Mouse (Mus musculus): ENCODE measurements around the gene Oxsm. TPM values are rescaled to one million over a fixed set of nuclear protein-coding genes. Genes with fewer than 3 reads are reported as not detected.

Gene Oxsm
- polyA plus RNA-seq, 1 experiment = 18.7 TPM

GRCm38 (mm10) chr14:16273677-16274076, 24.1 kb upstream of the Oxsm start:
- TF ChIP-seq CTCF (conservative IDR thresholded peaks at IDR 0.05; ENCODE audit: insufficient read depth, insufficient read length, low read depth, low read length) (no peak), POLR2A (IDR thresholded peaks at IDR 0.05; ENCODE audit: low read depth, low read length) (no peak)
- H3K4me1 ChIP-seq (ENCODE audit: control insufficient read depth, insufficient read depth, low read length) = no peaks in the 10 kb centered on the region
- DNase-seq = no peak
- H3K4me3 ChIP-seq (ENCODE audit: insufficient read depth, low read depth, low read length) = no peak overlapping the region
- no peaks in the 10 kb centered on the region for H3K27me3 ChIP-seq (replicated peaks; ENCODE audit: control insufficient read depth, insufficient read depth, low read length)
- H3K27ac ChIP-seq (ENCODE audit: insufficient read depth, low read depth, low read length) = no peak overlapping the region
- 85% methylated on average over 3 of the region's 3 CpGs for WGBS
- peaks cover 3% of the 10 kb centered on the region for H3K36me3 ChIP-seq (ENCODE audit: control insufficient read depth, insufficient read depth, low read length)

GRCm38 (mm10) chr14:16269776-16270175, 20.2 kb upstream of the Oxsm start:
- TF ChIP-seq POLR2A (IDR thresholded peaks at IDR 0.05; ENCODE audit: low read depth, low read length) (no peak), CTCF (conservative IDR thresholded peaks at IDR 0.05; ENCODE audit: insufficient read depth, insufficient read length, low read depth, low read length) (no peak)
- 99% methylated on average over 2 of the region's 2 CpGs for WGBS
- H3K4me3 ChIP-seq (ENCODE audit: insufficient read depth, low read depth, low read length) = no peak overlapping the region
- H3K4me1 ChIP-seq (ENCODE audit: control insufficient read depth, insufficient read depth, low read length) = no peaks in the 10 kb centered on the region
- DNase-seq = no peak
- peaks cover 3% of the 10 kb centered on the region for H3K36me3 ChIP-seq (ENCODE audit: control insufficient read depth, insufficient read depth, low read length)
- H3K27ac ChIP-seq (ENCODE audit: insufficient read depth, low read depth, low read length) = no peak overlapping the region
- H3K27me3 ChIP-seq (replicated peaks; ENCODE audit: control insufficient read depth, insufficient read depth, low read length) = no peaks in the 10 kb centered on the region

- Histone ChIP-seq H3K4me1 (ENCODE audit: control insufficient read depth, insufficient read depth, low read length) (no peaks in the 10 kb centered on the region), H3K4me3 (ENCODE audit: insufficient read depth, low read depth, low read length) (no peak overlapping the region), H3K27me3 (replicated peaks; ENCODE audit: control insufficient read depth, insufficient read depth, low read length) (no peaks in the 10 kb centered on the region), H3K36me3 (ENCODE audit: control insufficient read depth, insufficient read depth, low read length) (peaks cover 4% of the 10 kb centered on the region), H3K27ac (ENCODE audit: insufficient read depth, low read depth, low read length) (no peak overlapping the region)
- 77% methylated on average over 5 of the region's 5 CpGs for WGBS
- no peak for DNase-seq
- TF ChIP-seq POLR2A (IDR thresholded peaks at IDR 0.05; ENCODE audit: low read depth, low read length) (no peak), CTCF (conservative IDR thresholded peaks at IDR 0.05; ENCODE audit: insufficient read depth, insufficient read length, low read depth, low read length) (no peak)
Observed at GRCm38 (mm10) chr14:16267028-16267427, 17.4 kb upstream of the Oxsm start.

GRCm38 (mm10) chr14:16261869-16262268, 12.3 kb upstream of the Oxsm start:
- TF ChIP-seq POLR2A (IDR thresholded peaks at IDR 0.05; ENCODE audit: low read depth, low read length) = no peak
- TF ChIP-seq CTCF (conservative IDR thresholded peaks at IDR 0.05; ENCODE audit: insufficient read depth, insufficient read length, low read depth, low read length) = no peak
- DNase-seq = no peak
- no peak overlapping the region for H3K27ac ChIP-seq (ENCODE audit: insufficient read depth, low read depth, low read length)
- H3K4me1 ChIP-seq (ENCODE audit: control insufficient read depth, insufficient read depth, low read length) = no peaks in the 10 kb centered on the region
- H3K27me3 ChIP-seq (replicated peaks; ENCODE audit: control insufficient read depth, insufficient read depth, low read length) = no peaks in the 10 kb centered on the region
- WGBS = 81% methylated on average over 3 of the region's 3 CpGs
- H3K36me3 ChIP-seq (ENCODE audit: control insufficient read depth, insufficient read depth, low read length) = peaks cover 3% of the 10 kb centered on the region
- no peak overlapping the region for H3K4me3 ChIP-seq (ENCODE audit: insufficient read depth, low read depth, low read length)

- H3K27ac ChIP-seq (ENCODE audit: insufficient read depth, low read depth, low read length) = no peak overlapping the region
- H3K36me3 ChIP-seq (ENCODE audit: control insufficient read depth, insufficient read depth, low read length) = peaks cover 3% of the 10 kb centered on the region
- H3K4me1 ChIP-seq (ENCODE audit: control insufficient read depth, insufficient read depth, low read length) = peaks cover 2% of the 10 kb centered on the region; the same call in 1 of the 2 replicates
- no peaks in the 10 kb centered on the region for H3K27me3 ChIP-seq (replicated peaks; ENCODE audit: control insufficient read depth, insufficient read depth, low read length)
- no peak overlapping the region for H3K4me3 ChIP-seq (ENCODE audit: insufficient read depth, low read depth, low read length)
- WGBS = 72% methylated on average over 6 of the region's 6 CpGs
- TF ChIP-seq POLR2A (IDR thresholded peaks at IDR 0.05; ENCODE audit: low read depth, low read length) (no peak), CTCF (conservative IDR thresholded peaks at IDR 0.05; ENCODE audit: insufficient read depth, insufficient read length, low read depth, low read length) (no peak)
- no peak for DNase-seq
Observed at GRCm38 (mm10) chr14:16260541-16260940, 10.9 kb upstream of the Oxsm start.

GRCm38 (mm10) chr14:16256209-16256608, 6.6 kb upstream of the Oxsm start:
- DNase-seq = peak; percentile 44
- Histone ChIP-seq H3K27me3 (replicated peaks; ENCODE audit: control insufficient read depth, insufficient read depth, low read length) (no peaks in the 10 kb centered on the region), H3K36me3 (ENCODE audit: control insufficient read depth, insufficient read depth, low read length) (peaks cover 4% of the 10 kb centered on the region), H3K4me3 (ENCODE audit: insufficient read depth, low read depth, low read length) (no peak overlapping the region), H3K4me1 (ENCODE audit: control insufficient read depth, insufficient read depth, low read length) (peaks cover 2% of the 10 kb centered on the region; the same call in 1 of the 2 replicates), H3K27ac (ENCODE audit: insufficient read depth, low read depth, low read length) (no peak overlapping the region)
- 52% methylated on average over 2 of the region's 2 CpGs for WGBS
- TF ChIP-seq CTCF (conservative IDR thresholded peaks at IDR 0.05; ENCODE audit: insufficient read depth, insufficient read length, low read depth, low read length) = no peak
- no peak for TF ChIP-seq POLR2A (IDR thresholded peaks at IDR 0.05; ENCODE audit: low read depth, low read length)

- Histone ChIP-seq H3K4me3 (ENCODE audit: insufficient read depth, low read depth, low read length) (no peak overlapping the region), H3K27ac (ENCODE audit: insufficient read depth, low read depth, low read length) (no peak overlapping the region), H3K27me3 (replicated peaks; ENCODE audit: control insufficient read depth, insufficient read depth, low read length) (no peaks in the 10 kb centered on the region), H3K4me1 (ENCODE audit: control insufficient read depth, insufficient read depth, low read length) (peaks cover 2% of the 10 kb centered on the region; the same call in 1 of the 2 replicates), H3K36me3 (ENCODE audit: control insufficient read depth, insufficient read depth, low read length) (peaks cover 4% of the 10 kb centered on the region)
- no peak for TF ChIP-seq CTCF (conservative IDR thresholded peaks at IDR 0.05; ENCODE audit: insufficient read depth, insufficient read length, low read depth, low read length)
- 82% methylated on average over 3 of the region's 3 CpGs for WGBS
- no peak for DNase-seq
Observed at GRCm38 (mm10) chr14:16255745-16256144, 6.1 kb upstream of the Oxsm start.
